Mouse (Mus musculus): ENCODE measurements at regions not wholly inside any gene's neighbourhood (a gene's known extent, or its start where the extent isn't known, plus 50 kb on each side); places are given as distances from the start of the nearest gene placed in this dataset.

GRCm38 (mm10) chr1:166817927-166818326 lies 136.3 kb upstream of the Fmo9 start:
- H3K27me3 ChIP-seq (ENCODE audit: low read depth, poor library complexity, severe bottlenecking), result no peaks in the 10 kb centered on the region
- no peaks in the 10 kb centered on the region for H3K4me1 ChIP-seq
- no peak for DNase-seq (ENCODE audit: low spot score)
- H3K36me3 ChIP-seq, result no peaks in the 10 kb centered on the region
- no peaks in the 10 kb centered on the region for H3K9me3 ChIP-seq (replicated peaks)
- H3K4me3 ChIP-seq, result no peak overlapping the region
- H3K27ac ChIP-seq (replicated peaks), result no peak overlapping the region
- 94% methylated on average over 4 of the region's 4 CpGs for WGBS

DNA sequence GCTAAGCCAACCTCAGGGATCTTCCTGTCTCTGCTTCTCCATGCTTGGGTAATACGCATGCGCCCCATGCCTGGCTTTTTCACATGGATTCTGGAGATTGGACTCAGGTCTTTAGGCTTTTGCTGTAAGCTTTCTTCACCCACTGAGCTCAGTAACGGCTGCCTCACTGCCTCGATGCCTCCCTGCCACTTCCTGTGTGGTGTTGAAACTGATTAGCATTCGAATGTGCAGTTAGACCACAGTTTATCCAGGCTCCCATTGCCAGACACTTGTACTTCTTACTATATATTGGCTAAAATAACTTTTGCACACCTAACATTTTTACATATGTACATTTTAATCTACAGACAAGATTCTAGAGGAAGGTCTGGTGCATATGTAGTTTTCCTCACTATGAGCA lies 137.0 kb upstream of the Fmo9 start:
- no peaks in the 10 kb centered on the region for H3K27me3 ChIP-seq (ENCODE audit: low read depth, poor library complexity, severe bottlenecking)
- DNase-seq (ENCODE audit: low spot score), result no peak
- H3K36me3 ChIP-seq, result no peaks in the 10 kb centered on the region
- H3K9me3 ChIP-seq (replicated peaks), result no peaks in the 10 kb centered on the region
- 79% methylated on average over 5 of the region's 5 CpGs for WGBS
- H3K4me1 ChIP-seq, result no peaks in the 10 kb centered on the region
- H3K27ac ChIP-seq (replicated peaks), result no peak overlapping the region
- H3K4me3 ChIP-seq, result no peak overlapping the region

DNA sequence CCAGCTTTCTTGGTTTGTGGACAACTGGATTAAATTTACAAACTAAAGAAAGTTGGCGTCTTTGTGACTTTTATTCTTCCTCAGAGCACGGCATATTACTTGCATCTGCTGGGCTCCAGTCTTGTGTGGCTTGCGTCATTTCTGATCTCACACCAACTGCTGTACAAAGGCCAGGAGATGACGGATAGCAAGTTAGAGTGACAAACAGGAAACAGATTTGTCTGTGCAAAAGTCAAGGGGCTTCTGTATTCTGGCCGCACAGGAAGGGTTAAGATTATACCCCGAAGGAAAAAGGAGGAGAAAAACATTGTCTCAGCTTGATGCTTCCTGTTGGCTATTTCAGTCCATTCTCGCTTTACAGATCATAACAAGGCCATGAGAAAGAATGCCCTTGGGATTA lies 137.8 kb upstream of the Fmo9 start:
- no peaks in the 10 kb centered on the region for H3K9me3 ChIP-seq (replicated peaks)
- no peak for DNase-seq (ENCODE audit: low spot score)
- H3K4me1 ChIP-seq, result no peaks in the 10 kb centered on the region
- H3K4me3 ChIP-seq, result no peak overlapping the region
- H3K36me3 ChIP-seq, result no peaks in the 10 kb centered on the region
- no peaks in the 10 kb centered on the region for H3K27me3 ChIP-seq (ENCODE audit: low read depth, poor library complexity, severe bottlenecking)
- WGBS, result 75% methylated on average over 7 of the region's 7 CpGs
- H3K27ac ChIP-seq (replicated peaks), result no peak overlapping the region

DNA sequence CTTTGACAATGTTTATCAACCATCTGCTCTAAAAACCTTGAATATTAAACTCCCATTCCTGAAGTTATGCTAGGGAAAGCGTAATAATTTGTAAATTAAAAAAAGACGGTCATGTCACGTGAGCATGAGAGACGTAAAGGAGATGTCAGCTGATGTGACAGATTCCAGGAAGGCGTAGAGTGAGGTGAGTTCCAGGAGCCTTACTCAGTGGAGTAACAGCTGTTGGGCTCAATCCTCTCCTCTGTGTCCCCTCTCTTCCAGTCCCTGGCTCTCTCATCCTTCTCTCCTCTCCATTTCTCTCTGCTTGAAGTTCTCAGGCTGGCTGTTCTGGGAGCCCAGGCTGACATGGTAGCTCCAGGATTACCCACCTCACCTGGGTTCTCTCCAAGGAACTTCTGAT lies 138.4 kb upstream of the Fmo9 start:
- no peaks in the 10 kb centered on the region for H3K36me3 ChIP-seq
- no peak overlapping the region for H3K4me3 ChIP-seq
- no peaks in the 10 kb centered on the region for H3K4me1 ChIP-seq
- H3K27me3 ChIP-seq (ENCODE audit: low read depth, poor library complexity, severe bottlenecking), result no peaks in the 10 kb centered on the region
- DNase-seq (ENCODE audit: low spot score), result no peak
- no peaks in the 10 kb centered on the region for H3K9me3 ChIP-seq (replicated peaks)
- 92% methylated on average over 5 of the region's 5 CpGs for WGBS
- H3K27ac ChIP-seq (replicated peaks), result no peak overlapping the region

DNA sequence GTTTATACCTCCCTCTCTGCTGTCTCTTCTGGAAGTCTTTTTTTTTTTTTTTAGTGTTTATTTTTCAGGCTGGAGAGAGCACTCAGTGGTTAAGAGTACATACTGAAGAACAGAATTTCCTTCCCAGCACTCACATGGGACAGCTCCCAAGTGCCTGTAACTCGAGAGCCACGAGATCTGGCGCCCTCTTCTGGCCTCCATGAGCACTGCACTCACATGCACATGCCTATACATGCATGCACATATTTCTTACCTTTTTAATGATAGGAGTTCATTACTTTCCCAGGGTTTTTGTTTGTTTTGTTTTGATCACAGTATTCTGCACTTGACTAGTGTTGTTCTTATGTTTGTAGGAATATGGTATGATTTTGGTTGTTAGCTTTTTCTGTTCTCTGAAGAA lies 139.5 kb upstream of the Fmo9 start:
- H3K36me3 ChIP-seq, result no peaks in the 10 kb centered on the region
- 52% methylated on average over 3 of the region's 3 CpGs for WGBS
- no peak for DNase-seq (ENCODE audit: low spot score)
- no peaks in the 10 kb centered on the region for H3K9me3 ChIP-seq (replicated peaks)
- no peaks in the 10 kb centered on the region for H3K4me1 ChIP-seq
- no peaks in the 10 kb centered on the region for H3K27me3 ChIP-seq (ENCODE audit: low read depth, poor library complexity, severe bottlenecking)
- no peak overlapping the region for H3K27ac ChIP-seq (replicated peaks)
- no peak overlapping the region for H3K4me3 ChIP-seq

DNA sequence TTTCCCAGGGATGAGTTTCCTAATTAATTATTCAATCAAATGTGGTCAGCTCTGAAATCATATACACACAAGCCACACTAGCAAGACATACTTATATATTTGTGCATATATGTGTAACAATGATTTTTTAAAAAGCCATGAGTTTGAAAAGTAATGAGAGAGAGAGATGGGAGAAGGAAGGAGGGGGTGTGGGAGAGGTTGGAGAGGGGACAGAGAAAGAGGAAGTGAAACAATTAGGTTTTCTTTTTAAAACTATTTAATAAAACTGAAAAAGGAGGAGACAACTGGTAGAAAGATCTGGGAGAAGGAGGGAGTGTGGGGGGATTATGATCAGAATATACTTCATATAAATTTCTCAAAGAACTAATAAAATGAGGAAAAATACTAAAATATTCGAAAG lies 155.7 kb upstream of the Fmo9 start:
- Histone ChIP-seq H3K27ac (replicated peaks) (no peak overlapping the region), H3K4me3 (no peak overlapping the region), H3K27me3 (ENCODE audit: low read depth, poor library complexity, severe bottlenecking) (no peaks in the 10 kb centered on the region), H3K36me3 (no peaks in the 10 kb centered on the region), H3K9me3 (replicated peaks) (no peaks in the 10 kb centered on the region), H3K4me1 (peaks cover 14% of the 10 kb centered on the region)
- 73% methylated on average over 1 of the region's 1 CpGs for WGBS
- DNase-seq (ENCODE audit: low spot score), result no peak

- Histone ChIP-seq H3K4me3 (no peak overlapping the region), H3K27ac (replicated peaks) (no peak overlapping the region), H3K36me3 (no peaks in the 10 kb centered on the region), H3K27me3 (ENCODE audit: low read depth, poor library complexity, severe bottlenecking) (no peaks in the 10 kb centered on the region), H3K4me1 (peaks cover 27% of the 10 kb centered on the region), H3K9me3 (replicated peaks) (no peaks in the 10 kb centered on the region)
- WGBS, result 58% methylated on average over 7 of the region's 7 CpGs
- DNase-seq (ENCODE audit: low spot score), result no peak
Observed at GRCm38 (mm10) chr1:166839833-166840232, 158.2 kb upstream of the Fmo9 start.

GRCm38 (mm10) chr1:166843397-166843877 lies 157.8 kb upstream of the Fam78b start:
- peak; percentile 40 for DNase-seq (ENCODE audit: low spot score)
- 3% methylated on average over 11 of the region's 11 CpGs for WGBS
- H3K27ac ChIP-seq (replicated peaks), result peak overlapping the region; percentile 77
- H3K4me1 ChIP-seq, result peaks cover 33% of the 10 kb centered on the region
- no peaks in the 10 kb centered on the region for H3K36me3 ChIP-seq
- peak overlapping the region; percentile 46 for H3K4me3 ChIP-seq
- H3K9me3 ChIP-seq (replicated peaks), result no peaks in the 10 kb centered on the region
- no peaks in the 10 kb centered on the region for H3K27me3 ChIP-seq (ENCODE audit: low read depth, poor library complexity, severe bottlenecking)

DNA sequence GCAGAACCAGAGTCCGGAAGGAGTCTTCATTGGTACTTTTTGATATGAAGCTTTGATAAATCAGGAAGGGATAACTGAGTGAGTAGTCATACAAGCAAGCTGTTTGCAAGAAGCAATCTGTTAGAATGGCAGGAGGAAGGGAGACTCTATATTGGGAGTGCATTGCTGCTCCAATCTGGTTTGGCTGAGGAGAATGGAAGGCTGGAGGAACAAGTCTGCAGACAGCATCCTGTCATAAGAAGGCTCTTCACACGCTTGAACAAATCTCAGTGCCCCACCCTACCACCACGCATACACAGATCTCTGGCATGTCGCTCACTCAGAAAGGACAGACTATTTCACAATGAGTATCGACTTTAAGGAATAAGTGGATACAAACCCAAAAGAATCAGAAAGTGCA lies 154.7 kb upstream of the Fam78b start:
- 90% methylated on average over 5 of the region's 5 CpGs for WGBS
- H3K4me1 ChIP-seq, result peaks cover 19% of the 10 kb centered on the region
- no peaks in the 10 kb centered on the region for H3K36me3 ChIP-seq
- no peaks in the 10 kb centered on the region for H3K9me3 ChIP-seq (replicated peaks)
- no peaks in the 10 kb centered on the region for H3K27me3 ChIP-seq (ENCODE audit: low read depth, poor library complexity, severe bottlenecking)
- no peak overlapping the region for H3K27ac ChIP-seq (replicated peaks)
- no peak for DNase-seq (ENCODE audit: low spot score)
- no peak overlapping the region for H3K4me3 ChIP-seq

DNA sequence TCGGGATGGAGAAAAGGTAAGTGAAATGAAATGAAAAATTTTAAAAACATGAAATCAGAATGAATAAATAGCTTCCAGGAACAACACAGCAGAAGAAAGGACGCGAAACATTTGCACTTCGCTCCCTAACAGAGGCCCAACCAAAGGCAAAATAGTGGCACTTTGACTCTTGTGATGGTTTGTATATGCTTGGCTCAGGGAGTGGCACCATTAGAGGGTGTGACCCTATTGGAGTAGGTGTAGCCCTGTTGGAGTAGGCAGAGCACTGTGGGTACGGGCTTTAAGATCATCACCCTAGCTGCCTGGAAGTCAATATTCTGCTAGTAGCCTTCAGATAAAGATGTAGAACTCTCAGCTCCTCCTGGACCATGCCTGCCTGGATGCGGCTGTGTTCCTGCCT lies 154.0 kb upstream of the Fam78b start:
- Histone ChIP-seq H3K36me3 (no peaks in the 10 kb centered on the region), H3K9me3 (replicated peaks) (no peaks in the 10 kb centered on the region), H3K27ac (replicated peaks) (no peak overlapping the region), H3K27me3 (ENCODE audit: low read depth, poor library complexity, severe bottlenecking) (no peaks in the 10 kb centered on the region), H3K4me3 (no peak overlapping the region), H3K4me1 (peaks cover 19% of the 10 kb centered on the region)
- no peak for DNase-seq (ENCODE audit: low spot score)
- WGBS, result 94% methylated on average over 6 of the region's 6 CpGs

- 82% methylated on average over 4 of the region's 4 CpGs for WGBS
- Histone ChIP-seq H3K27ac (replicated peaks) (no peak overlapping the region), H3K27me3 (ENCODE audit: low read depth, poor library complexity, severe bottlenecking) (no peaks in the 10 kb centered on the region), H3K9me3 (replicated peaks) (no peaks in the 10 kb centered on the region), H3K4me3 (no peak overlapping the region), H3K4me1 (peaks cover 15% of the 10 kb centered on the region), H3K36me3 (no peaks in the 10 kb centered on the region)
- no peak for DNase-seq (ENCODE audit: low spot score)
Observed at GRCm38 (mm10) chr1:166848015-166848535, 153.1 kb upstream of the Fam78b start.

- no peaks in the 10 kb centered on the region for H3K9me3 ChIP-seq (replicated peaks)
- no peak overlapping the region for H3K4me3 ChIP-seq
- WGBS, result 95% methylated on average over 4 of the region's 4 CpGs
- no peak overlapping the region for H3K27ac ChIP-seq (replicated peaks)
- H3K27me3 ChIP-seq (ENCODE audit: low read depth, poor library complexity, severe bottlenecking), result no peaks in the 10 kb centered on the region
- DNase-seq (ENCODE audit: low spot score), result no peak
- no peaks in the 10 kb centered on the region for H3K4me1 ChIP-seq
- H3K36me3 ChIP-seq, result no peaks in the 10 kb centered on the region
Observed at GRCm38 (mm10) chr1:166855988-166856387, 145.2 kb upstream of the Fam78b start.

GRCm38 (mm10) chr1:166866256-166866655 lies 135.0 kb upstream of the Fam78b start:
- H3K9me3 ChIP-seq (replicated peaks), result no peaks in the 10 kb centered on the region
- DNase-seq (ENCODE audit: low spot score), result no peak
- no peaks in the 10 kb centered on the region for H3K4me1 ChIP-seq
- no peaks in the 10 kb centered on the region for H3K36me3 ChIP-seq
- H3K27me3 ChIP-seq (ENCODE audit: low read depth, poor library complexity, severe bottlenecking), result no peaks in the 10 kb centered on the region
- H3K27ac ChIP-seq (replicated peaks), result no peak overlapping the region
- H3K4me3 ChIP-seq, result no peak overlapping the region
- 84% methylated on average over 7 of the region's 7 CpGs for WGBS

DNA sequence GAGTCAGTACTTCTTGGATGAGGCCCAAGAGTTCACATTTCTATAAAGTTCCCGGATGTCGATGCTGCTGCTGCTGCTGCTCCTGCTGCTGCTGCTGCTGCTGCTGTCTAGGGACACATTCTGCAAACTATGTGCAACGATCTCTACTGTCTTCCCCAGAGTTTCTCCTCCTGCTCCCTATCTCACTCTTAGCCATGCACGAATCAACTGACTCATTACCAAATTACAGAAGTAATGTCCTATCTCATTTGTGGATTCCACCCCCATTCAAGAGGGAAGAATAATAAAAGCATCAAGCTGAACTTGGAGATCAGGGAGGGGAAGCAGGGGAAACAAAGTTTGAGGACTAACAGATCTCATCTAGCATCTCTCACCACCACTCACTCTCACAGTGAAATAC lies 130.0 kb upstream of the Fam78b start:
- no peak for DNase-seq (ENCODE audit: low spot score)
- Histone ChIP-seq H3K4me3 (no peak overlapping the region), H3K4me1 (no peaks in the 10 kb centered on the region), H3K9me3 (replicated peaks) (no peaks in the 10 kb centered on the region), H3K27ac (replicated peaks) (no peak overlapping the region), H3K36me3 (no peaks in the 10 kb centered on the region), H3K27me3 (ENCODE audit: low read depth, poor library complexity, severe bottlenecking) (no peaks in the 10 kb centered on the region)
- 89% methylated on average over 4 of the region's 4 CpGs for WGBS

Data from midbrain, embryonic 10.5 days (tissue).